Mouse (Mus musculus): ENCODE data around the gene Mxd3. TPM values are rescaled to one million over a fixed set of nuclear protein-coding genes. Genes with fewer than 3 reads are reported as not detected.

Gene Mxd3
- polyA plus RNA-seq, 1 experiment from 2014 or later: 37.2 TPM

GRCm38 (mm10) chr13:55313051-55313450 is 16.6 kb downstream of the Mxd3 start:
- Histone ChIP-seq H3K4me1 (replicated peaks; ENCODE audit: control insufficient read depth, insufficient read depth, low read length) (no peaks in the 10 kb centered on the region), H3K27me3 (ENCODE audit: control insufficient read depth, insufficient read depth, low read length) (no peaks in the 10 kb centered on the region), H3K27ac (ENCODE audit: low read depth, low read length) (no peak overlapping the region), H3K9me3 (ENCODE audit: control insufficient read depth, low read length) (no peaks in the 10 kb centered on the region), H3K9ac (ENCODE audit: low read length) (no peak overlapping the region), H3K36me3 (ENCODE audit: control insufficient read depth, insufficient read depth, low read length) (peaks cover 15% of the 10 kb centered on the region), H3K4me2 (ENCODE audit: low read depth, low read length, severe bottlenecking) (no peak overlapping the region), H3K4me3 (ENCODE audit: low read depth, low read length) (no peak overlapping the region)
- DNase-seq (ENCODE audit: low spot score) (no peak), ATAC-seq (replicated peaks; ENCODE audit: low FRiP score) (no peak)
- 89% methylated on average over 9 of the region's 9 CpGs for WGBS

GRCm38 (mm10) chr13:55312028-55312630 is 17.5 kb downstream of the Mxd3 start:
- H3K4me1 ChIP-seq (replicated peaks; ENCODE audit: control insufficient read depth, insufficient read depth, low read length): no peaks in the 10 kb centered on the region
- WGBS: 92% methylated on average over 8 of the region's 8 CpGs
- no peak overlapping the region for H3K4me2 ChIP-seq (ENCODE audit: low read depth, low read length, severe bottlenecking)
- no peak for ATAC-seq (replicated peaks; ENCODE audit: low FRiP score)
- peaks cover 20% of the 10 kb centered on the region for H3K36me3 ChIP-seq (ENCODE audit: control insufficient read depth, insufficient read depth, low read length)
- no peaks in the 10 kb centered on the region for H3K9me3 ChIP-seq (ENCODE audit: control insufficient read depth, low read length)
- H3K27ac ChIP-seq (ENCODE audit: low read depth, low read length): no peak overlapping the region
- H3K4me3 ChIP-seq (ENCODE audit: low read depth, low read length): no peak overlapping the region
- DNase-seq (ENCODE audit: low spot score): no peak
- H3K27me3 ChIP-seq (ENCODE audit: control insufficient read depth, insufficient read depth, low read length): no peaks in the 10 kb centered on the region
- no peak overlapping the region for H3K9ac ChIP-seq (ENCODE audit: low read length)

- no peak for DNase-seq (ENCODE audit: low spot score)
- no peak overlapping the region for H3K9ac ChIP-seq (ENCODE audit: low read length)
- WGBS: 91% methylated on average over 5 of the region's 5 CpGs
- H3K9me3 ChIP-seq (ENCODE audit: control insufficient read depth, low read length): no peaks in the 10 kb centered on the region
- no peak overlapping the region for H3K4me3 ChIP-seq (ENCODE audit: low read depth, low read length)
- no peak overlapping the region for H3K4me2 ChIP-seq (ENCODE audit: low read depth, low read length, severe bottlenecking)
- no peak overlapping the region for H3K27ac ChIP-seq (ENCODE audit: low read depth, low read length)
- H3K27me3 ChIP-seq (ENCODE audit: control insufficient read depth, insufficient read depth, low read length): no peaks in the 10 kb centered on the region
- no peaks in the 10 kb centered on the region for H3K4me1 ChIP-seq (replicated peaks; ENCODE audit: control insufficient read depth, insufficient read depth, low read length)
- no peak for ATAC-seq (replicated peaks; ENCODE audit: low FRiP score)
- peaks cover 18% of the 10 kb centered on the region; the same call in 1 of the 2 replicates for H3K36me3 ChIP-seq (ENCODE audit: control insufficient read depth, insufficient read depth, low read length)
Measured at GRCm38 (mm10) chr13:55300913-55301312, 28.7 kb downstream of the Mxd3 start.

- no peaks in the 10 kb centered on the region for H3K9me3 ChIP-seq (ENCODE audit: control insufficient read depth, low read length)
- ATAC-seq (replicated peaks; ENCODE audit: low FRiP score): no peak
- no peak overlapping the region for H3K4me2 ChIP-seq (ENCODE audit: low read depth, low read length, severe bottlenecking)
- no peaks in the 10 kb centered on the region for H3K27me3 ChIP-seq (ENCODE audit: control insufficient read depth, insufficient read depth, low read length)
- peaks cover 17% of the 10 kb centered on the region for H3K36me3 ChIP-seq (ENCODE audit: control insufficient read depth, insufficient read depth, low read length)
- H3K9ac ChIP-seq (ENCODE audit: low read length): no peak overlapping the region
- H3K27ac ChIP-seq (ENCODE audit: low read depth, low read length): no peak overlapping the region
- whole genome bisulfite sequencing: 92% methylated on average over 1 of the region's 1 CpGs
- no peaks in the 10 kb centered on the region for H3K4me1 ChIP-seq (replicated peaks; ENCODE audit: control insufficient read depth, insufficient read depth, low read length)
- no peak overlapping the region for H3K4me3 ChIP-seq (ENCODE audit: low read depth, low read length)
- no peak for DNase-seq (ENCODE audit: low spot score)
Measured at GRCm38 (mm10) chr13:55296760-55297159, 32.9 kb downstream of the Mxd3 start.

- H3K27me3 ChIP-seq (ENCODE audit: control insufficient read depth, insufficient read depth, low read length): no peaks in the 10 kb centered on the region
- no peak overlapping the region for H3K27ac ChIP-seq (ENCODE audit: low read depth, low read length)
- peaks cover 9% of the 10 kb centered on the region; the same call in 1 of the 2 replicates for H3K36me3 ChIP-seq (ENCODE audit: control insufficient read depth, insufficient read depth, low read length)
- no peaks in the 10 kb centered on the region for H3K4me1 ChIP-seq (replicated peaks; ENCODE audit: control insufficient read depth, insufficient read depth, low read length)
- H3K4me3 ChIP-seq (ENCODE audit: low read depth, low read length): no peak overlapping the region
- H3K9ac ChIP-seq (ENCODE audit: low read length): no peak overlapping the region
- H3K4me2 ChIP-seq (ENCODE audit: low read depth, low read length, severe bottlenecking): no peak overlapping the region
- 85% methylated on average over 3 of the region's 3 CpGs for WGBS
- ATAC-seq (replicated peaks; ENCODE audit: low FRiP score): no peak
- no peaks in the 10 kb centered on the region for H3K9me3 ChIP-seq (ENCODE audit: control insufficient read depth, low read length)
- no peak for DNase-seq (ENCODE audit: low spot score)
Measured at GRCm38 (mm10) chr13:55288854-55289253, 40.8 kb downstream of the Mxd3 start.

GRCm38 (mm10) chr13:55277646-55278045 is 52.0 kb downstream of the Mxd3 start:
- WGBS: 93% methylated on average over 5 of the region's 5 CpGs
- Histone ChIP-seq H3K4me3 (ENCODE audit: low read depth, low read length) (no peak overlapping the region), H3K9ac (ENCODE audit: low read length) (no peak overlapping the region), H3K27me3 (ENCODE audit: control insufficient read depth, insufficient read depth, low read length) (no peaks in the 10 kb centered on the region), H3K36me3 (ENCODE audit: control insufficient read depth, insufficient read depth, low read length) (peaks cover 8% of the 10 kb centered on the region; the same call in 1 of the 2 replicates), H3K27ac (ENCODE audit: low read depth, low read length) (no peak overlapping the region), H3K9me3 (ENCODE audit: control insufficient read depth, low read length) (no peaks in the 10 kb centered on the region), H3K4me1 (replicated peaks; ENCODE audit: control insufficient read depth, insufficient read depth, low read length) (no peaks in the 10 kb centered on the region), H3K4me2 (ENCODE audit: low read depth, low read length, severe bottlenecking) (no peak overlapping the region)
- ATAC-seq (replicated peaks; ENCODE audit: low FRiP score) (no peak), DNase-seq (ENCODE audit: low spot score) (no peak)

GRCm38 (mm10) chr13:55277203-55277602 is 52.4 kb downstream of the Mxd3 start:
- no peak overlapping the region for H3K4me3 ChIP-seq (ENCODE audit: low read depth, low read length)
- no peak overlapping the region for H3K27ac ChIP-seq (ENCODE audit: low read depth, low read length)
- WGBS: 88% methylated on average over 5 of the region's 5 CpGs
- no peaks in the 10 kb centered on the region for H3K27me3 ChIP-seq (ENCODE audit: control insufficient read depth, insufficient read depth, low read length)
- DNase-seq (ENCODE audit: low spot score): no peak
- peaks cover 6% of the 10 kb centered on the region; the same call in 1 of the 2 replicates for H3K36me3 ChIP-seq (ENCODE audit: control insufficient read depth, insufficient read depth, low read length)
- no peak for ATAC-seq (replicated peaks; ENCODE audit: low FRiP score)
- H3K4me1 ChIP-seq (replicated peaks; ENCODE audit: control insufficient read depth, insufficient read depth, low read length): no peaks in the 10 kb centered on the region
- H3K4me2 ChIP-seq (ENCODE audit: low read depth, low read length, severe bottlenecking): no peak overlapping the region
- H3K9ac ChIP-seq (ENCODE audit: low read length): no peak overlapping the region
- no peaks in the 10 kb centered on the region for H3K9me3 ChIP-seq (ENCODE audit: control insufficient read depth, low read length)

Other genes starting within 250 kb of the Mxd3 start
- 24.3 and 26.7 TPM in 2 replicates for gene Uimc1, start 229.5 kb downstream of the Mxd3 start, polyA plus RNA-seq (2014; fragmentation: Nextera tagmentation; extraction: Ambion mirVana)
- gene Zfp346, start 224.5 kb downstream of the Mxd3 start, polyA plus RNA-seq (2014; fragmentation: Nextera tagmentation; extraction: Ambion mirVana): 26.0 and 28.0 TPM in 2 replicates
- not detected in 2 replicates for gene Gm17617, start 196.3 kb downstream of the Mxd3 start, polyA plus RNA-seq (2014; fragmentation: Nextera tagmentation; extraction: Ambion mirVana)
- 0.23 and 0.27 TPM in 2 replicates for gene Fgfr4, start 177.2 kb downstream of the Mxd3 start, polyA plus RNA-seq (2014; fragmentation: Nextera tagmentation; extraction: Ambion mirVana)
- gene Nsd1, start 120.0 kb downstream of the Mxd3 start, polyA plus RNA-seq (2014; fragmentation: Nextera tagmentation; extraction: Ambion mirVana): 69.6 and 79.3 TPM in 2 replicates
- 422 and 451 TPM in 2 replicates for gene Prelid1, start 9.3 kb downstream of the Mxd3 start, polyA plus RNA-seq (2014; fragmentation: Nextera tagmentation; extraction: Ambion mirVana)
- gene Rab24, start 7.9 kb downstream of the Mxd3 start, polyA plus RNA-seq (2014; fragmentation: Nextera tagmentation; extraction: Ambion mirVana): 84.4 and 101 TPM in 2 replicates
- 90.4 and 94.2 TPM in 2 replicates for gene Lman2, start 33.0 kb upstream of the Mxd3 start, polyA plus RNA-seq (2014; fragmentation: Nextera tagmentation; extraction: Ambion mirVana)
- 0.33 and 0.44 TPM in 2 replicates for gene Rgs14, start 39.9 kb upstream of the Mxd3 start, polyA plus RNA-seq (2014; fragmentation: Nextera tagmentation; extraction: Ambion mirVana)
- gene Slc34a1, start 68.4 kb upstream of the Mxd3 start, polyA plus RNA-seq (2014; fragmentation: Nextera tagmentation; extraction: Ambion mirVana): not detected in 2 replicates
- gene Pfn3, start 85.4 kb upstream of the Mxd3 start, polyA plus RNA-seq (2014; fragmentation: Nextera tagmentation; extraction: Ambion mirVana): not detected in 2 replicates
- gene F12, start 97.0 kb upstream of the Mxd3 start, polyA plus RNA-seq (2014; fragmentation: Nextera tagmentation; extraction: Ambion mirVana): not detected in 2 replicates
- 69.5 and 79.2 TPM in 2 replicates for gene Grk6, start 115.2 kb upstream of the Mxd3 start, polyA plus RNA-seq (2014; fragmentation: Nextera tagmentation; extraction: Ambion mirVana)
- 2.3 and 3.9 TPM in 2 replicates for gene Prr7, start 134.4 kb upstream of the Mxd3 start, polyA plus RNA-seq (2014; fragmentation: Nextera tagmentation; extraction: Ambion mirVana)
- gene Dbn1, start 158.3 kb upstream of the Mxd3 start, polyA plus RNA-seq (2014; fragmentation: Nextera tagmentation; extraction: Ambion mirVana): 411 and 418 TPM in 2 replicates
- 165 and 185 TPM in 2 replicates for gene Pdlim7, start 183.9 kb upstream of the Mxd3 start, polyA plus RNA-seq (2014; fragmentation: Nextera tagmentation; extraction: Ambion mirVana)
- 3.3 and 3.9 TPM in 2 replicates for gene Dok3, start 199.5 kb upstream of the Mxd3 start, polyA plus RNA-seq (2014; fragmentation: Nextera tagmentation; extraction: Ambion mirVana)
- gene Ddx41, start 206.8 kb upstream of the Mxd3 start, polyA plus RNA-seq (2014; fragmentation: Nextera tagmentation; extraction: Ambion mirVana): 79.3 and 79.5 TPM in 2 replicates
- 55.8 and 58.0 TPM in 2 replicates for gene Fam193b, start 241.3 kb upstream of the Mxd3 start, polyA plus RNA-seq (2014; fragmentation: Nextera tagmentation; extraction: Ambion mirVana)
- 51.4 and 56.5 TPM in 2 replicates for gene Tmed9, start 243.9 kb upstream of the Mxd3 start, polyA plus RNA-seq (2014; fragmentation: Nextera tagmentation; extraction: Ambion mirVana)